Mouse (Mus musculus): ENCODE measurements around the gene Rara. TPM values are rescaled to one million over a fixed set of nuclear protein-coding genes. Genes with fewer than 3 reads are reported as not detected.

The Rara gene
- 46.4 and 50.3 TPM in 2 replicates for polyA plus RNA-seq (2014; fragmentation: Nextera tagmentation; extraction: Ambion mirVana)

- ATAC-seq (ENCODE audit: low read depth): no peak
- Histone ChIP-seq H3K27me3 (replicated peaks; ENCODE audit: control insufficient read depth, insufficient read depth, low read length) (no peaks in the 10 kb centered on the region), H3K9me3 (ENCODE audit: control insufficient read depth, low read length) (no peaks in the 10 kb centered on the region), H3K4me1 (ENCODE audit: control insufficient read depth, insufficient read depth, low read length) (peaks cover 93% of the 10 kb centered on the region), H3K9ac (ENCODE audit: low read depth, low read length) (peak within 1 kb of the TSS; percentile 74), H3K36me3 (ENCODE audit: control insufficient read depth, insufficient read depth, low read length) (no peaks in the 10 kb centered on the region), H3K27ac (replicated peaks; ENCODE audit: low read depth, low read length) (peak within 1 kb of the TSS; percentile 92), H3K4me2 (ENCODE audit: low read depth, low read length) (peak within 1 kb of the TSS; percentile 84), H3K4me3 (ENCODE audit: low read depth, low read length) (peak within 1 kb of the TSS; percentile 58)
- peak; percentile 86 for DNase-seq (ENCODE audit: low spot score)
- WGBS: 5% methylated on average over 21 of the region's 21 CpGs
Measured at GRCm38 (mm10) chr11:98927438-98928076, at the start of gene Rara. Rara (plus strand) TSS chr11:98927818.

- 98% methylated on average over 3 of the region's 3 CpGs for WGBS
- no peak for DNase-seq (ENCODE audit: low spot score)
- no peak for ATAC-seq (ENCODE audit: low read depth)
Measured at GRCm38 (mm10) chr11:98887703-98888102, 39.9 kb upstream of the Rara start.

DNA sequence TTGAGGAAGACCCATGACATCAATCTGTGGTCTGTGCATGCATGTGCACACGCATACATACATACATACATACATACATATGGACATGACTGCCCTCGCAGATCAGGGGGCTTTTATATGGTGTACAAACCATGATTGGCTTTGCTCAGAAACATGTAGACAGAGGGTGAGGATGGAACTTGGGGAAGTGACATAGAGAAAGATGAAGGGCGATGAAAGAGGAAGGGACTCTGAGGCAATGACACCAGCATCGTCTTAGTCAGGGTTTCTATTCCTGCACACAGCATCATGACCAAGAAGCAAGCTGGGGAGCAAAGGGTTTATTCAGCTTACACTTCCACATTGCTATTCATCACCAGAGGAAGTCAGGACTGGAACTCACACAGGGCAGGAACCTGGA, 38.5 kb upstream of the Rara start:
- Histone ChIP-seq H3K36me3 (ENCODE audit: control insufficient read depth, insufficient read depth, low read length) (peaks cover 94% of the 10 kb centered on the region), H3K4me1 (ENCODE audit: control insufficient read depth, insufficient read depth, low read length) (no peaks in the 10 kb centered on the region), H3K27ac (replicated peaks; ENCODE audit: low read depth, low read length) (no peak overlapping the region), H3K27me3 (replicated peaks; ENCODE audit: control insufficient read depth, insufficient read depth, low read length) (no peaks in the 10 kb centered on the region), H3K9ac (ENCODE audit: low read depth, low read length) (no peak overlapping the region), H3K4me3 (ENCODE audit: low read depth, low read length) (no peak overlapping the region), H3K4me2 (ENCODE audit: low read depth, low read length) (no peak overlapping the region), H3K9me3 (ENCODE audit: control insufficient read depth, low read length) (no peaks in the 10 kb centered on the region)
- no peak for ATAC-seq (ENCODE audit: low read depth)
- no peak for DNase-seq (ENCODE audit: low spot score)
- WGBS: 99% methylated on average over 4 of the region's 4 CpGs

More at GRCm38 (mm10) chr11:98887703-98888102, 39.9 kb upstream of the Rara start:
- no peak overlapping the region for H3K4me2 ChIP-seq (ENCODE audit: low read depth, low read length)
- no peaks in the 10 kb centered on the region for H3K4me1 ChIP-seq (ENCODE audit: control insufficient read depth, insufficient read depth, low read length)
- H3K27ac ChIP-seq (replicated peaks; ENCODE audit: low read depth, low read length): no peak overlapping the region
- no peaks in the 10 kb centered on the region for H3K27me3 ChIP-seq (replicated peaks; ENCODE audit: control insufficient read depth, insufficient read depth, low read length)
- no peaks in the 10 kb centered on the region for H3K9me3 ChIP-seq (ENCODE audit: control insufficient read depth, low read length)
- H3K4me3 ChIP-seq (ENCODE audit: low read depth, low read length): no peak overlapping the region
- peaks cover 81% of the 10 kb centered on the region for H3K36me3 ChIP-seq (ENCODE audit: control insufficient read depth, insufficient read depth, low read length)
- H3K9ac ChIP-seq (ENCODE audit: low read depth, low read length): no peak overlapping the region

GRCm38 (mm10) chr11:98889977-98890376, 37.6 kb upstream of the Rara start:
- no peaks in the 10 kb centered on the region for H3K9me3 ChIP-seq (ENCODE audit: control insufficient read depth, low read length)
- H3K27me3 ChIP-seq (replicated peaks; ENCODE audit: control insufficient read depth, insufficient read depth, low read length): no peaks in the 10 kb centered on the region
- 86% methylated on average over 5 of the region's 5 CpGs for WGBS
- peaks cover 94% of the 10 kb centered on the region for H3K36me3 ChIP-seq (ENCODE audit: control insufficient read depth, insufficient read depth, low read length)
- H3K9ac ChIP-seq (ENCODE audit: low read depth, low read length): no peak overlapping the region
- no peaks in the 10 kb centered on the region for H3K4me1 ChIP-seq (ENCODE audit: control insufficient read depth, insufficient read depth, low read length)
- no peak overlapping the region for H3K4me3 ChIP-seq (ENCODE audit: low read depth, low read length)
- no peak for DNase-seq (ENCODE audit: low spot score)
- H3K27ac ChIP-seq (replicated peaks; ENCODE audit: low read depth, low read length): no peak overlapping the region
- ATAC-seq (ENCODE audit: low read depth): no peak
- H3K4me2 ChIP-seq (ENCODE audit: low read depth, low read length): no peak overlapping the region

GRCm38 (mm10) chr11:98892426-98892825, 35.2 kb upstream of the Rara start:
- no peak for ATAC-seq (ENCODE audit: low read depth)
- Histone ChIP-seq H3K36me3 (ENCODE audit: control insufficient read depth, insufficient read depth, low read length) (peaks cover 92% of the 10 kb centered on the region), H3K27ac (replicated peaks; ENCODE audit: low read depth, low read length) (0 out of 2 replicates have a peak overlapping the region, but pooled peaks have one; percentile 35), H3K27me3 (replicated peaks; ENCODE audit: control insufficient read depth, insufficient read depth, low read length) (no peaks in the 10 kb centered on the region), H3K4me2 (ENCODE audit: low read depth, low read length) (no peak overlapping the region), H3K9me3 (ENCODE audit: control insufficient read depth, low read length) (no peaks in the 10 kb centered on the region), H3K9ac (ENCODE audit: low read depth, low read length) (no peak overlapping the region), H3K4me3 (ENCODE audit: low read depth, low read length) (no peak overlapping the region), H3K4me1 (ENCODE audit: control insufficient read depth, insufficient read depth, low read length) (no peaks in the 10 kb centered on the region)
- no peak for DNase-seq (ENCODE audit: low spot score)
- 63% methylated on average over 5 of the region's 5 CpGs for WGBS

GRCm38 (mm10) chr11:98900529-98901125, 27.0 kb upstream of the Rara start:
- WGBS: 83% methylated on average over 12 of the region's 12 CpGs
- Histone ChIP-seq H3K4me2 (ENCODE audit: low read depth, low read length) (no peak overlapping the region), H3K4me3 (ENCODE audit: low read depth, low read length) (no peak overlapping the region), H3K27ac (replicated peaks; ENCODE audit: low read depth, low read length) (no peak overlapping the region), H3K9ac (ENCODE audit: low read depth, low read length) (no peak overlapping the region), H3K4me1 (ENCODE audit: control insufficient read depth, insufficient read depth, low read length) (peaks cover 9% of the 10 kb centered on the region), H3K36me3 (ENCODE audit: control insufficient read depth, insufficient read depth, low read length) (peaks cover 56% of the 10 kb centered on the region), H3K27me3 (replicated peaks; ENCODE audit: control insufficient read depth, insufficient read depth, low read length) (no peaks in the 10 kb centered on the region), H3K9me3 (ENCODE audit: control insufficient read depth, low read length) (no peaks in the 10 kb centered on the region)
- DNase-seq (ENCODE audit: low spot score) (no peak), ATAC-seq (ENCODE audit: low read depth) (no peak)

DNA sequence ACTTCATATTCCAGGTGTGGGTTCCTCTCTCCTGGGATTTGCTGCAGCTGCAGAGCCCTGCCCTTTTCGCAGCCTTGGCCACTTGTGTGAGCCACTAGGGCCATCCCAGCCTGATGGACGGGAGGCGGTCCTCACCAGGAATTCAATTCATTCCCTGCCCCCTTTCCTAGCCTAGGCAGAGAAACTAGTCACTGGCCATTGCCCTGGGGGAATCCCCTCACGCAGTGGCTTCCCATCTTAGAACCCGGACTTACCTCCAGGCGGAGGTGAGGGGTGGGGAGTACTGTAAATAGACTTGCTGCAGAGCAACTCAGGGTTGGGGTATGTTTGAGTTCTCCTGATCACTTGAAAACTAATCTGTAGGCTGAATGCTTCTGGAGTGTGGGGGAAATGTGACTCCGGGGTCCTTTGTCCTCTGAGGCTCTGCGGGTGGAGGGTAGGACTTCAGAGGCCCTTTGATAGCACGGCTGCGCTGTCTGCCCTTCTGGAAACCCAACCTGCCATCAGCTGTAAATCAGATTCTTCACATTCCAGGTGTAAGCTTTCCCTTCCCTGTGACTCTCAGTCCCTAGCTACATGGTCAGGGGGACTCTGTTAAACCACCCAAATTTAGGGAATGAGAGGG, 24.9 kb upstream of the Rara start:
- H3K9me3 ChIP-seq (ENCODE audit: control insufficient read depth, low read length): no peaks in the 10 kb centered on the region
- 10% methylated on average over 10 of the region's 10 CpGs for WGBS
- H3K27ac ChIP-seq (replicated peaks; ENCODE audit: low read depth, low read length): peak overlapping the region; percentile 50
- no peak overlapping the region for H3K9ac ChIP-seq (ENCODE audit: low read depth, low read length)
- DNase-seq (ENCODE audit: low spot score) (peak; percentile 48), ATAC-seq (ENCODE audit: low read depth) (peak; percentile 15; the same call in 1 of the 2 replicates)
- H3K4me3 ChIP-seq (ENCODE audit: low read depth, low read length): no peak overlapping the region
- H3K27me3 ChIP-seq (replicated peaks; ENCODE audit: control insufficient read depth, insufficient read depth, low read length): no peaks in the 10 kb centered on the region
- peaks cover 37% of the 10 kb centered on the region for H3K36me3 ChIP-seq (ENCODE audit: control insufficient read depth, insufficient read depth, low read length)
- H3K4me2 ChIP-seq (ENCODE audit: low read depth, low read length): no peak overlapping the region
- H3K4me1 ChIP-seq (ENCODE audit: control insufficient read depth, insufficient read depth, low read length): peaks cover 9% of the 10 kb centered on the region

DNA sequence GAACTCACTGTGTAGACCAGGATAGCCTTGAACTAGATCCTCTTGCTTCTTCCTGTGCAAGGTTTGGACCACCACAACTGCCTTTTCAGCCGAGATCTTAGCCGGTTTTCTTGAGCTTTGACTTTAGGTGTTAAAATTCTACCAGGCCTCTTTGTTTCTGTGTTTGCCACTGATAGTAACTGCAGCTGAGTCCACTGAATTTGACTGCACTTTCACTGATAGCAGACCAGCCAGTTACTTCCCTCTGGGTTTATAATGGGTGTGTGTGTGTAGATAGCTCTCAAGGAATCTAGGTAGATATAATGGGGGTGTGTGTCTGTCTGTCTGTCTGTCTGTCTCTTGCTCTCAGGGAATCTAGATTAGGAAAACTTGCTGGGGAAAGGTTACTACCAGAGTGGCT, 23.0 kb upstream of the Rara start:
- peaks cover 18% of the 10 kb centered on the region for H3K4me1 ChIP-seq (ENCODE audit: control insufficient read depth, insufficient read depth, low read length)
- WGBS: 85% methylated on average over 2 of the region's 2 CpGs
- DNase-seq (ENCODE audit: low spot score): no peak
- H3K9ac ChIP-seq (ENCODE audit: low read depth, low read length): no peak overlapping the region
- H3K36me3 ChIP-seq (ENCODE audit: control insufficient read depth, insufficient read depth, low read length): peaks cover 23% of the 10 kb centered on the region
- ATAC-seq (ENCODE audit: low read depth): no peak
- no peak overlapping the region for H3K27ac ChIP-seq (replicated peaks; ENCODE audit: low read depth, low read length)
- H3K4me3 ChIP-seq (ENCODE audit: low read depth, low read length): no peak overlapping the region
- no peaks in the 10 kb centered on the region for H3K27me3 ChIP-seq (replicated peaks; ENCODE audit: control insufficient read depth, insufficient read depth, low read length)
- H3K9me3 ChIP-seq (ENCODE audit: control insufficient read depth, low read length): no peaks in the 10 kb centered on the region
- no peak overlapping the region for H3K4me2 ChIP-seq (ENCODE audit: low read depth, low read length)
